Mouse (Mus musculus): ENCODE measurements at regions not wholly inside any gene's neighbourhood (a gene's known extent, or its start where the extent isn't known, plus 50 kb on each side); places are given as distances from the start of the nearest gene placed in this dataset.
A peak's percentile ranks its signal among the peaks of the same experiment; 100 is the strongest.

GRCm38 (mm10) chr6:98775780-98776179 is 433.2 kb upstream of the Gm765 start:
- peaks cover 12% of the 10 kb centered on the region for H3K4me1 ChIP-seq (ENCODE audit: control insufficient read depth, insufficient read depth, low read length)
- H3K27ac ChIP-seq (ENCODE audit: insufficient read depth, low read length) = peak overlapping the region; percentile 91
- no peak for TF ChIP-seq POLR2A (IDR thresholded peaks at IDR 0.05; ENCODE audit: low read depth, low read length)
- TF ChIP-seq CTCF (IDR thresholded peaks at IDR 0.05; ENCODE audit: borderline replicate concordance, insufficient read depth, low read length) = no peak
- no peak overlapping the region for H3K4me3 ChIP-seq (ENCODE audit: insufficient read depth, low read length)

DNA sequence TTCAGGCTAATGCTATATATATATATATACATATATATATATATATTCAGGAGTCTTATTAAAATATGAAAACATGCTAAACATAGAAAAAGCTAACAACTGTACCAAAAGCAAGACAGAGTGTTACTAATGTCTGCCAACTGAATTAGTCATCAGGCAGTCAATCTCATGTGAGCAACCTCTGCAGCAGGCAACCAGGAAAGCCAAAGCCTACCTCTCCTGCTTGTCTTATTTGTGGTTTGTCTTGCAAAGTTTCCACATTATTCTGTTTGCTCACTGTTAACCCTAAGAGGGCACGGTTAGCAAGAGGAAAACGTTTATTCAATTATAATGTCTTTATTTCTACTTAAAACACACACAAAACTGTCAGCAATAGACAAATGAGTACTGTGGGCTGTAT is 427.4 kb upstream of the Gm765 start:
- H3K4me3 ChIP-seq (ENCODE audit: insufficient read depth, low read length) = no peak overlapping the region
- peak overlapping the region; percentile 93; the same call in 1 of the 2 replicates for H3K27ac ChIP-seq (ENCODE audit: insufficient read depth, low read length)
- peaks cover 16% of the 10 kb centered on the region for H3K4me1 ChIP-seq (ENCODE audit: control insufficient read depth, insufficient read depth, low read length)
- TF ChIP-seq CTCF (IDR thresholded peaks at IDR 0.05; ENCODE audit: borderline replicate concordance, insufficient read depth, low read length) (no peak), POLR2A (IDR thresholded peaks at IDR 0.05; ENCODE audit: low read depth, low read length) (no peak)

DNA sequence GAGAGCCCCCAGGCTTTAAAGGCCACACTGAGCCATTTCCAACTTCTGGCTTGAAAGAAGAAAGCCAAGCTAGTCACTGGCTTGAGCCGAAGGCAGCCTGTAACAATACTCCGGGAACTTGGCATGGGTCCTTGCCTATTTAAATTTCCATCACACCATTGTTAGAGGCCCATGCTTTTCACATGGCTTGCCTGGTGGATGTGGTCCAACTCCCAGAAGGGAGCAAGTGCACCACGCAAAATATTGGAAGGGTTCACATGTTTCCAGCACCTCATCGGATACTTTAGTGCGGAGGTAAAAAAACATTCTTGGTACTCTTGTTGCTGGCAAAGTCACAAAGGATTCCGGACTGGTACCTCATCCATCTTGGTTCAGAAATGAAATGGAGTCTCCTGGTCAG is 426.8 kb upstream of the Gm765 start:
- peaks cover 14% of the 10 kb centered on the region for H3K4me1 ChIP-seq (ENCODE audit: control insufficient read depth, insufficient read depth, low read length)
- peak overlapping the region; percentile 79 for H3K27ac ChIP-seq (ENCODE audit: insufficient read depth, low read length)
- no peak for TF ChIP-seq CTCF (IDR thresholded peaks at IDR 0.05; ENCODE audit: borderline replicate concordance, insufficient read depth, low read length)
- no peak for TF ChIP-seq POLR2A (IDR thresholded peaks at IDR 0.05; ENCODE audit: low read depth, low read length)
- H3K4me3 ChIP-seq (ENCODE audit: insufficient read depth, low read length) = no peak overlapping the region

DNA sequence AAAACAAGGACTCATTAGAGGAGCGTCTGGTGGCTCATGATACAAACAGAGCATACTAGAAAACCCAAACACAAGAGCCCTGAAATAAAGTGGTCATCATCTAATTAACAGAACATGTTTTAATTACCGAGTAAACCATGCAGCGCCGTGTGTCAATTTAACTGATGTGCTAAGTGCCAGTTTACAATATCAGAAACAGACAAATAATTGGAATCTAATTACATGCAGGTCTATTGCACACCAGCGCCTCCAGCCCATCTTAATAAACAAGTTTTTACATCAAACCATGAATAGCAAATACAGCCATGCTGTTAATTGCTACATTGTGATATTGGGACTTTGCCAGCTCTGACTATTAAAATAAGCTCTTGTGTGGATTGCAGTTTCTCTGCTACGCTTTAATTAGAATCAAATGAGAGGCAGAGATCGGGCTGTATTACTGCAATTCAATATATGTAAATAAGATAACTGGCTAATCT is 425.3 kb upstream of the Gm765 start:
- no peak overlapping the region for H3K27ac ChIP-seq (ENCODE audit: insufficient read depth, low read length)
- TF ChIP-seq CTCF (IDR thresholded peaks at IDR 0.05; ENCODE audit: borderline replicate concordance, insufficient read depth, low read length) (no peak), POLR2A (IDR thresholded peaks at IDR 0.05; ENCODE audit: low read depth, low read length) (no peak)
- no peak overlapping the region for H3K4me3 ChIP-seq (ENCODE audit: insufficient read depth, low read length)
- H3K4me1 ChIP-seq (ENCODE audit: control insufficient read depth, insufficient read depth, low read length) = peaks cover 14% of the 10 kb centered on the region

- no peaks in the 10 kb centered on the region for H3K4me1 ChIP-seq (ENCODE audit: control insufficient read depth, insufficient read depth, low read length)
- H3K4me3 ChIP-seq (ENCODE audit: insufficient read depth, low read length) = no peak overlapping the region
- H3K27ac ChIP-seq (ENCODE audit: insufficient read depth, low read length) = no peak overlapping the region
- TF ChIP-seq POLR2A (IDR thresholded peaks at IDR 0.05; ENCODE audit: low read depth, low read length) = no peak
- no peak for TF ChIP-seq CTCF (IDR thresholded peaks at IDR 0.05; ENCODE audit: borderline replicate concordance, insufficient read depth, low read length)
These were observed 411.9 kb upstream of the Gm765 start for GRCm38 (mm10) chr6:98754487-98754886.

DNA sequence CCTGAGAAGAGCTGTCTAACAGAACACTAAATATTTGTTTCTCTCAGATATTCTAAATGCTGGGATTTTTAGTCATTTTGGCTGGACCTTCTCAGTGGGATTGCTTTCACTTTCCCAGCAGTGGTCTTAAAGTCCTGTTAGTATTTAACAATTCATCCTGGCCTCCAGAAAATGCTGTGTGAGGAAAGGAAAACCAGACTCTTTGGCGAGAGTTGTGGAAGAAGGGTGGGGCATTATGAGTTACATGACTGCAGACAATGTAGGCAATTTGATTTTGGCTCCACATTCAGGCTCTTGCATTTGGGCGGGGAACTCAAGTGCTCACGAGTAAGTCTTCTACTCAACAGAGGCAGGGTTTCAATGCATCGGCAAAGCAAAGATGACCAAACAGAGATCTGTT is 406.1 kb upstream of the Gm765 start:
- TF ChIP-seq POLR2A (IDR thresholded peaks at IDR 0.05; ENCODE audit: low read depth, low read length) = no peak
- TF ChIP-seq CTCF (IDR thresholded peaks at IDR 0.05; ENCODE audit: borderline replicate concordance, insufficient read depth, low read length) = no peak
- Histone ChIP-seq H3K4me1 (ENCODE audit: control insufficient read depth, insufficient read depth, low read length) (peaks cover 2% of the 10 kb centered on the region; the same call in 1 of the 2 replicates), H3K4me3 (ENCODE audit: insufficient read depth, low read length) (no peak overlapping the region), H3K27ac (ENCODE audit: insufficient read depth, low read length) (no peak overlapping the region)

GRCm38 (mm10) chr6:98746976-98747375 is 404.4 kb upstream of the Gm765 start:
- H3K4me3 ChIP-seq (ENCODE audit: insufficient read depth, low read length) = no peak overlapping the region
- no peak for TF ChIP-seq POLR2A (IDR thresholded peaks at IDR 0.05; ENCODE audit: low read depth, low read length)
- TF ChIP-seq CTCF (IDR thresholded peaks at IDR 0.05; ENCODE audit: borderline replicate concordance, insufficient read depth, low read length) = no peak
- peaks cover 2% of the 10 kb centered on the region; the same call in 1 of the 2 replicates for H3K4me1 ChIP-seq (ENCODE audit: control insufficient read depth, insufficient read depth, low read length)
- no peak overlapping the region for H3K27ac ChIP-seq (ENCODE audit: insufficient read depth, low read length)

DNA sequence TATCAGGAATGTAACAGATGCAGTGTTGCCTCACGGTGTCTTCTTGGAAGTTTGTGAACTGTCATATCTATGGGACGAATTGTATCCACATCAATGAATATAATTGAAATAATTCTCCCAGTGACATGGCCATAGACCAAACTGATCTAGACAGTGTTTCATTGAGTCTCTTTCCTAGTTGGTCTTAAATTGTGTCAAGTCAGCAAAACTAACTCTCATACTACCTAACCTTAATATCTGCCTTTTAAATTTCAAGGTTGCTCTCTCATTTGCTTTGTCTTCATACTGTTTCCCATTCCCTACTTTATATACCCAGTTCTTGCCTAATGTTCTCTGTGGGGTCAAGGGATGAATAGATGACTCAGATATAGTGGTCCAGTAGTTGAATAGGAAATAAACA is 397.9 kb upstream of the Gm765 start:
- H3K4me1 ChIP-seq (ENCODE audit: control insufficient read depth, insufficient read depth, low read length) = no peaks in the 10 kb centered on the region
- H3K4me3 ChIP-seq (ENCODE audit: insufficient read depth, low read length) = no peak overlapping the region
- no peak overlapping the region for H3K27ac ChIP-seq (ENCODE audit: insufficient read depth, low read length)
- no peak for TF ChIP-seq POLR2A (IDR thresholded peaks at IDR 0.05; ENCODE audit: low read depth, low read length)

- H3K4me1 ChIP-seq (ENCODE audit: control insufficient read depth, insufficient read depth, low read length) = no peaks in the 10 kb centered on the region; the same call in 1 of the 2 replicates
- peak overlapping the region; percentile 70 for H3K27ac ChIP-seq (ENCODE audit: insufficient read depth, low read length)
- TF ChIP-seq CTCF (IDR thresholded peaks at IDR 0.05; ENCODE audit: borderline replicate concordance, insufficient read depth, low read length) = no peak
- no peak for TF ChIP-seq POLR2A (IDR thresholded peaks at IDR 0.05; ENCODE audit: low read depth, low read length)
- no peak overlapping the region for H3K4me3 ChIP-seq (ENCODE audit: insufficient read depth, low read length)
These were observed 388.5 kb upstream of the Gm765 start for GRCm38 (mm10) chr6:98731010-98731530.

DNA sequence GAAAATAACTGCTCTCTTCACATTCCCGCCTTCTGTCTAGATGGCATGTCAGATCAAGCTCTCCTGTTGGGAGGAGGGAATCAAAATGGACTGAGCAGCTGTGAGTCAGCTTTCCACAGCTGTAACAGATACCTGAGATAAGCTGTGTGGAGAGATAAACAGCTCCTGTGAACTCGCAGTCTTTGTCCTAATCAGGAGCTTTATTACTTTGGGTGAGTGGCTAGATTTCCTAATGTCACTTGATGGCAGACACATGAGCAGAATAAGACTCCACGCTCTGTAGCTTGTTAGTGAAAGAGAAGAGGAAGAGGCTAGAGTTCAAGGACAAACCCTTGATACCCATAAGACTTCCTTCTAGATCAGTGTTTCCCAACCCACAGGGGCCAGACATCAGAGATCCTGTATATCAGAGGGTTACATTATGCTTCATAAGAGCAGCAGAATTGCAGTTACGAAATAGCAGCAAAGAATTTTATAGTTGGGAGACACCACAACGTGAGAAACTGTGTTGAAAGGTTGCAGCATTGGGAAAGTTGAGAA is 384.1 kb upstream of the Gm765 start:
- TF ChIP-seq CTCF (IDR thresholded peaks at IDR 0.05; ENCODE audit: borderline replicate concordance, insufficient read depth, low read length) (no peak), POLR2A (IDR thresholded peaks at IDR 0.05; ENCODE audit: low read depth, low read length) (no peak)
- Histone ChIP-seq H3K27ac (ENCODE audit: insufficient read depth, low read length) (no peak overlapping the region), H3K4me3 (ENCODE audit: insufficient read depth, low read length) (no peak overlapping the region), H3K4me1 (ENCODE audit: control insufficient read depth, insufficient read depth, low read length) (no peaks in the 10 kb centered on the region; the same call in 1 of the 2 replicates)

All from embryonic fibroblast, embryonic 13.5 days (primary cell).